Mouse (Mus musculus) neural tube, embryonic 12.5 days (tissue): ENCODE measurements around the gene Myoc. TPM values are rescaled to one million over a fixed set of nuclear protein-coding genes. Genes with fewer than 3 reads are reported as not detected.
A peak's percentile ranks its signal among the peaks of the same experiment; 100 is the strongest.

ENCODE experiments used
- ATAC-seq: fragments of 200-750 bp; cut with Nextera tagmentation; 2 replicates; pipeline ENCODE4 v1.8.0; 2017; ENCODE audit warnings: low read depth, mild to moderate bottlenecking, moderate TSS enrichment, moderate library complexity; ENCODE audit not compliant: low FRiP score
- H3K27ac ChIP-seq: fragments of 300-500 bp; sonication (generic); 2 replicates; pipeline ENCODE4 v1.5.1; 2016
- H3K27me3 ChIP-seq: fragments of 300-500 bp; sonication (generic); replicated peaks from 2 replicates; pipeline ENCODE4 v1.6.1; 2016; ENCODE audit warnings: mild to moderate bottlenecking
- H3K36me3 ChIP-seq: fragments of 300-500 bp; sonication (generic); 2 replicates; pipeline ENCODE4 v1.6.1; 2016; ENCODE audit warnings: mild to moderate bottlenecking
- H3K4me1 ChIP-seq: fragments of 300-500 bp; sonication (generic); 2 replicates; pipeline ENCODE4 v1.6.1; 2016
- H3K4me2 ChIP-seq: fragments of 300-500 bp; sonication (generic); replicated peaks from 2 replicates; pipeline ENCODE4 v1.6.1; 2016; ENCODE audit warnings: mild to moderate bottlenecking
- H3K4me3 ChIP-seq: fragments of 300-500 bp; sonication (generic); 2 replicates; pipeline ENCODE4 v1.5.1; 2016
- H3K9ac ChIP-seq: fragments of 300-500 bp; sonication (generic); 2 replicates; pipeline ENCODE4 v1.6.1; 2016; ENCODE audit warnings: mild to moderate bottlenecking
- H3K9me3 ChIP-seq: fragments of 300-500 bp; sonication (generic); 2 replicates; pipeline ENCODE4 v1.6.1; 2016; ENCODE audit warnings: mild to moderate bottlenecking
- WGBS: fragments of 180-500 bp; shearing (Covaris S2); methylation state at CpG from one replicate; pipeline ENCODE4 v1.1.7; 2016; 5-methylcytosine and 5-hydroxymethylcytosine counted together
- polyA plus RNA-seq: library from polyadenylated mRNA; unstranded; fragments of >200 nt; fragmentation: Nextera tagmentation; extraction: Ambion mirVana; gene quantifications from 2 replicates; pipeline ENCODE4 v1.2.1, GENCODE M21; 2016

The Myoc gene
- not detected in 2 replicates for polyA plus RNA-seq

DNA sequence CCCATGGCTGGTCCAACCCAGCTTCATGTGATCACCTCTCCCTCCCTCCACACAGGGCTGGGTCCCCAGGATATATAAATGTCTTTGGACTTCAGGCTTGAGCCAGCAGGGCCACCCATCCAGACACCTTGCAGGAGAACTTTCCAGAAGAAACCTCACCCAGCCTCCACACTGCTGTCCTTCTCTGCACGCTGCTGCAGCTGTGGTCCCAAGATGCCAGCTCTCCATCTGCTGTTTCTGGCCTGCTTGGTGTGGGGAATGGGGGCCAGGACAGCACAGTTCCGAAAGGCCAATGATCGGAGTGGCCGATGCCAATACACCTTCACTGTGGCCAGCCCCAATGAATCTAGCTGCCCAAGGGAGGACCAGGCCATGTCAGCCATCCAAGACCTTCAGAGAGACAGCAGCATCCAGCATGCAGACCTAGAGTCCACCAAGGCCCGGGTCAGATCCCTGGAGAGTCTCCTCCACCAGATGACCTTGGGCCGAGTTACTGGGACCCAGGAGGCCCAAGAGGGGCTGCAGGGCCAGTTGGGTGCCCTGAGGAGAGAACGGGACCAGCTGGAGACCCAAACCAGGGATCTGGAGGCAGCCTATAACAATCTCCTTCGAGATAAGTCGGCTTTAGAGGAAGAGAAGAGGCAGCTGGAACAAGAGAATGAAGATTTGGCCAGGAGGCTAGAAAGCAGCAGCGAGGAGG is at the start of gene Myoc:
Myoc (plus strand) TSS at position 105 of the 700 bp plus-strand sequence.
- 86% methylated on average over 10 of the region's 10 CpGs for WGBS

DNA sequence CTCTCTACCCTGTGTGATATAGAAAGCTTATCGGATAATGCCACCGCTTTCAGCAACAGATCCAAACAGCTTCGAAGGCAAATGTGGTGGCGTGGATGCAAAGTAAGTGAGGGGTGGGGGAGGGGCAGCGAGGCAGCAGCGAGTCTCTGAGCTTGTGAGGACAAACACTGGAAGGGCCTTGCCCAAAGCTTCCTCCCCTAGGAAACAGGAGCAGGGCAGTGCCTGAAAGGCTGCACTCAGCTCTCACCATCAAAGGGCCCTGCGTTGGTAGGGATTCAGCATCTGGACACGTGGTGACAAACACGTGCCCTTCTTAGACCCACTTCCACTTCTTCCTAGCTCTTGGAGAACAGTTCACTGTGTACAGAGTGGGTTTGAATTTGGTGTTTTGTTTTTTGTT is 49.5 kb upstream of the Myoc start:
- H3K4me1 ChIP-seq = peaks cover 3% of the 10 kb centered on the region
- no peaks in the 10 kb centered on the region for H3K27me3 ChIP-seq
- no peak overlapping the region for H3K4me3 ChIP-seq
- peak; percentile 88 for ATAC-seq
- 0 out of 2 replicates have a peak overlapping the region, but pooled peaks have one; percentile 14 for H3K4me2 ChIP-seq
- H3K9ac ChIP-seq = no peak overlapping the region
- WGBS = 10% methylated on average over 9 of the region's 9 CpGs
- no peak overlapping the region for H3K27ac ChIP-seq
- H3K9me3 ChIP-seq = no peaks in the 10 kb centered on the region
- H3K36me3 ChIP-seq = peaks cover 3% of the 10 kb centered on the region

More for the DNA sequence above, at the start of gene Myoc:
- Histone ChIP-seq H3K4me2 (no peak within 1 kb of the TSS), H3K27me3 (no peaks in the 10 kb centered on the region), H3K4me3 (no peak within 1 kb of the TSS), H3K9ac (no peak within 1 kb of the TSS), H3K36me3 (no peaks in the 10 kb centered on the region), H3K9me3 (no peaks in the 10 kb centered on the region), H3K27ac (no peak within 1 kb of the TSS), H3K4me1 (no peaks in the 10 kb centered on the region)
- no peak for ATAC-seq

DNA sequence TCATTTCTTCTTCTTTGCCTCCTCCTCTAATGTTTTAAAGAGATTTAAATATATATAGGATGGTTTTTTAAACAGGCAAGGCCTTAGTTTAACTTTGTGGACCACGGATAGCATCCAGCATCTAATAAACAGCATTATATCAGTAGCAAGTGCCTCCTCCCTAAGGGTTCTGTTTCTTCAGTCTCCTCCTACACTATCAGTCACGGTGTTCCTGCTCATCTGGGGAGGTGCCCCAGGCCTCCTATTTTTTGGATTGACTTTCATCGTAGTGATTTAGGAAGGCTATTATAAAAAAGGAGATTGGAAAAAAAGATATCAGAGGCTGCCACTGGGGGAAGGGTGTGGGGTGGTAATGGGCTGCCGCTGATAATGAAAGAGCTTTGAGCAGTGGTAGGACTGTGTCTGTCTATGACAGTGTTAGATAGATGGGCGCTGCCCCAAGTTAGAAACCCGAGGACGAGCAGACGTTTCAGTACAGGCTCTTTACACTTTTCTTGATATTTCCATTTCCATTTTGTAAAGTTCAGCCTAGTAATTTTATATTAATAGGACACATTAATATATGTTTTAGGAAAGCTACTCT is 48.4 kb upstream of the Myoc start:
- no peak overlapping the region for H3K27ac ChIP-seq
- no peaks in the 10 kb centered on the region for H3K27me3 ChIP-seq
- no peaks in the 10 kb centered on the region for H3K9me3 ChIP-seq
- ATAC-seq = peak; percentile 73; the same call in 1 of the 2 replicates
- 54% methylated on average over 8 of the region's 8 CpGs for WGBS
- H3K4me2 ChIP-seq = no peak overlapping the region
- H3K4me1 ChIP-seq = peaks cover 3% of the 10 kb centered on the region
- peaks cover 3% of the 10 kb centered on the region; the same call in 1 of the 2 replicates for H3K36me3 ChIP-seq
- H3K9ac ChIP-seq = no peak overlapping the region
- no peak overlapping the region for H3K4me3 ChIP-seq

DNA sequence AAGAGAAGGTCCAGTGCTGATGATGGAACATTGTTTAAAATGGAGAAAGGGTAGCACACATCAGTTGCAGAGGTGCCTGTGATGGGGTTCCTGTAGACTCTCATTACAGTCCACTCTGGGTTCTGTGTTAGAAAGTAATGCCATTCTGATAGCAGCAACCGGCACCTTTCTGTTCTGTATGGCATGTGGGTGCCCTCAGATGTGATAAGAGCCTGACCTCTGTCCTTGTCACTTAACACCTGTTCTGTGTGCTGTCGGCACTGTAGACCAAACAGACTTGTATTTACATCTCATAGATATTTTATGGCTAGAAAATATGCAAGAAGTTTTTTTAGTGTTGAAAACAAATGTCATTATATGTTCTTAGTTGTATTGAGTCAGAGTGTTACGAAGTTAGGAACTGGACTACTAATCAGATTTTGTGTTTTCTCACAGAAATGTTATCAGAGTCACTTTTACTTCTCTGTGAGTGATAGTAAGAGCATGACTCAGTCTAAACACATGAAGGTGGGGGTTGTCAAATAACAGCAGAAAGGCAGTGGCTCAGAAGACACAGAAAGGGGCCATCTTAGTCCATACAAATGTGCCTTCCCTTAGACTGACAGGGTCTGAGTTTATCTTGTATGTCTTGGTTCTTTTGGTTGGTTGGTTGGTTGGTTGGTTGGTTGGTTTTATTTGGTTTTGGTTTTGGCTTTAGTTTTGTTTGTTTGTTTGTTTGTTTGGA is 41.4 kb upstream of the Myoc start:
- H3K27me3 ChIP-seq = no peaks in the 10 kb centered on the region
- 92% methylated on average over 3 of the region's 3 CpGs for WGBS
- H3K4me1 ChIP-seq = peaks cover 6% of the 10 kb centered on the region; the same call in 1 of the 2 replicates
- ATAC-seq = no peak
- no peaks in the 10 kb centered on the region for H3K9me3 ChIP-seq
- H3K27ac ChIP-seq = no peak overlapping the region
- peaks cover 18% of the 10 kb centered on the region for H3K36me3 ChIP-seq
- no peak overlapping the region for H3K9ac ChIP-seq
- H3K4me2 ChIP-seq = no peak overlapping the region
- no peak overlapping the region for H3K4me3 ChIP-seq

DNA sequence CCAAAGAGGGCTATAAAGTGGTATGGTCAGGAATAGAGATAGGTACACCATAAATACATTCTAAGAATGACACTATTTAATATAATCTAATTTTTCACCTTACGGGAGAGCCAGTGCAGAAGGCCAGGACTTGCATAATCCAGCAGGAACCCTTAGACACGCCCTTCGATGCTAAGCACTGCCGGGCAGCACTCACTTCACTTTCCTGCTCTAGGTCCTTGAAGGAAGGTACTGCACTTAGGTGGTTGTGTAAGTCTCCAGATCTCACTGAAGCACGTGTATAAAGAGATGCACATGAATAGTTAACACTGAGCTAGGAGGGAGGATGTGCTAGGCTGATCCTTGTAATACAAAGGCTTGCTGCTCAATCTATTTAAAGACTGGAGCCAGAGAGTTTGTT is 39.3 kb upstream of the Myoc start:
- ATAC-seq = no peak
- Histone ChIP-seq H3K9me3 (no peaks in the 10 kb centered on the region), H3K9ac (no peak overlapping the region), H3K27ac (no peak overlapping the region), H3K27me3 (no peaks in the 10 kb centered on the region), H3K36me3 (peaks cover 18% of the 10 kb centered on the region), H3K4me3 (no peak overlapping the region), H3K4me1 (peaks cover 6% of the 10 kb centered on the region; the same call in 1 of the 2 replicates), H3K4me2 (no peak overlapping the region)
- 90% methylated on average over 5 of the region's 5 CpGs for WGBS

DNA sequence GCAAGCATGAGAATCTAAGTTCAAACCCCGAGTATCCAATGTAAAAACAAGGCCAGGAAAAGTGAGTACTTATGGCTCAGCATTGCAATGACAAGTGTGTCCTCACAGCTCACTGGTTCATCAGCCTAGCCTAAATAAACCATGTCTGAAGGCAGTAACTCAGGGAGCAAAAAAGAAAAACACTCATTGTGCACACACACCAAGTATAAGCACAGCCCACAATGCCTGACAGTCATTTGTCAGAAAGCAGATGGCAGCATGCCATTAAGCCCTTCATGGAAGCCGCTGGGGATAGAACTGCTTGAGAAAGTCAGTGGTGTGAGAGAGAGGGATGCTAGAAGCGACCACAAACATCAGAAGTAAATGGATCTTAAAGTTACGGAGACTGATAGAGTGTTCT is 37.7 kb upstream of the Myoc start:
- no peak overlapping the region for H3K4me3 ChIP-seq
- H3K4me2 ChIP-seq = no peak overlapping the region
- no peaks in the 10 kb centered on the region for H3K9me3 ChIP-seq
- H3K27me3 ChIP-seq = no peaks in the 10 kb centered on the region
- ATAC-seq = peak; percentile 86
- H3K36me3 ChIP-seq = peaks cover 13% of the 10 kb centered on the region
- WGBS = 26% methylated on average over 4 of the region's 4 CpGs
- no peak overlapping the region for H3K9ac ChIP-seq
- H3K27ac ChIP-seq = no peak overlapping the region
- peaks cover 6% of the 10 kb centered on the region; the same call in 1 of the 2 replicates for H3K4me1 ChIP-seq

DNA sequence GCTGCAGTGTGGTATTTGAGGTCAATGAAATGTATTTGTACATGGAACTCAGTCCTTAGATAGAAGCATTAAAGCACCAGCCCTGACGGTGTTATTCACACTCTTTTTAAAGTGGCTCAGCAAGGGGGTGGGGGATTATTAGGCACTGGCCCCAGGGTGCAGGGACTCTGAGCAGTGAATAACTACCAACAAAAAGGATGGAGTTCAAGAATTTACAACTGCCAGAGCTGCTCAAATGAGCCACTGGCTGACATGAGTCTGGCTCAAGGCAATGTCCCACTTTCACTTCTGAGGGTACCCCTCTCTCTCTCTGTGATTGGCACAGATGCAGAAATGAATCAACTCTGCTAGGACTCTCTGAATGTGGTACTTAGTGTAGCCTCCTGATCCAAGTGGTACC is 30.8 kb upstream of the Myoc start:
- Histone ChIP-seq H3K27ac (no peak overlapping the region), H3K4me2 (no peak overlapping the region), H3K4me3 (no peak overlapping the region), H3K4me1 (no peaks in the 10 kb centered on the region), H3K9me3 (no peaks in the 10 kb centered on the region), H3K36me3 (no peaks in the 10 kb centered on the region), H3K27me3 (no peaks in the 10 kb centered on the region), H3K9ac (no peak overlapping the region)
- WGBS = 11% methylated on average over 1 of the region's 1 CpGs
- no peak for ATAC-seq

DNA sequence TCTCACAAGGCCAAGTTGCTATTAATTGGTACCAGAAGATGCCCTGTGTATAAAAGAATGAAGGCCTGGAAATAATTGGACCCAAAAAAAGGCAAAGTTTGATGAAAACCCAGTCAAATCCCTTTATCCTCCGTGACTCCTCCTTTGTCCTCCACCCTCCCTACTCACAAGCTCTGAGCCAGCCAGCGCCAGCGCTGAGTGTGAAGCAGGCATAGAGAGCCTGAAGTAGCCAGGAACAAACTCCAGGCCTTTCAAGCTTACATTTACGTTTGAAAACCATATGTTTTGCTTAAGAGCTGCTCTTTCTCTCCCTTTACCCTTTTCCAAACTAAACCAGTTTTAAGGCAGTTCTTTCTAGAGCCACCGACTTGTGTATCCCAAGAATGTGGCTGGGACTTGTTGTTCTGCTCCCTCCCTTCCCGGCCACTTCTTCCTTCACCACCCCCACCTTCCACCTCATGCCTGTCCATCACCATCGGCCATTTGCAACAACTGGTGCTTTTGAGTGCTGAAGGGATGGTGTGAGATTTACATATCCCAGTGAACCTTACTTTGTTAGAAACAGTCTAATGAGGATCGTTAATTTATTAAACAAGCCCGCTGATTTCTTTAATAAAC is 29.2 kb upstream of the Myoc start:
- Histone ChIP-seq H3K9me3 (no peaks in the 10 kb centered on the region), H3K4me1 (no peaks in the 10 kb centered on the region), H3K9ac (no peak overlapping the region), H3K27ac (no peak overlapping the region; the same call in 1 of the 2 replicates), H3K36me3 (no peaks in the 10 kb centered on the region), H3K4me3 (no peak overlapping the region), H3K4me2 (no peak overlapping the region), H3K27me3 (no peaks in the 10 kb centered on the region)
- WGBS = 46% methylated on average over 9 of the region's 9 CpGs
- no peak for ATAC-seq

DNA sequence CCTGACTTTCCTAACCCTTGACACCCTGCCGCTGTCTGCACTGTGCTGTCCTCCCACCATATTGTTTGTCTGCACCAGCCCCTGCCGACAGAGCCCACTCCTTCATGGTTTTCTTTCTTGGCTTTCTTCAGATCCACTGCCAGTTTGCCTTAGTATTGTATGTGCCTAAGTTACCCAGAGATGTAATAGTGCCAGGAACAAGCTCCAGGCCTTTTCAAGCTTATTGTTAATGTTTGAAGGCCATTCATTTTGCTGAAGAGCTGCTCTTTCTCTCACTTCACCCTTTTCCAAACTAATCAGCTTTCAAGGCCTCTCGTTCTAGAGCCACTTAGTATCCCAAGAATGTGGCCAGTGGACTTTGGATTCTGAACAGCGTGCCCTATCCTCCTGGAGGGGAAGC is 27.8 kb upstream of the Myoc start:
- no peaks in the 10 kb centered on the region for H3K27me3 ChIP-seq
- no peak overlapping the region for H3K27ac ChIP-seq
- 63% methylated on average over 4 of the region's 4 CpGs for WGBS
- no peaks in the 10 kb centered on the region for H3K4me1 ChIP-seq
- no peak for ATAC-seq
- H3K4me2 ChIP-seq = no peak overlapping the region
- H3K9ac ChIP-seq = no peak overlapping the region
- no peaks in the 10 kb centered on the region for H3K9me3 ChIP-seq
- no peaks in the 10 kb centered on the region for H3K36me3 ChIP-seq
- H3K4me3 ChIP-seq = no peak overlapping the region

DNA sequence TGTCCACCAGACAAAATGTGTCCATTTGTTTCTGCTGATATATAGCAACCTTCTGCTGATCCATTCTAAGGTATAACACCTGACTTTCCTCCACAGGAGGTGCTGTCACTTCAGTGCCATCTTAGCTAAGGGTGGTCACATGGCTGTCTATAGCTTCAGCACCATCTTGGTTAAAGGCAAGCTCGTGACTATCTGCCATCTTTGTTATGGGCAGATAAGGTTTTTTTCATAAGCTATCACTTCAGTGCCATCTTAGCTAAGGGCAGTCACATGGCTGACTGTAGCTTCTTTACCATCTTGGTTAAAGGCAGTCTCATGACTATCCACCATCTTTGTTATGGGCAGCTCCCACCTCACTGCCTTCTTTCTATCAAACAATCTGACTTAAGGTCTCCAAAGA is 23.4 kb upstream of the Myoc start:
- H3K36me3 ChIP-seq = no peaks in the 10 kb centered on the region
- ATAC-seq = peak; percentile 91
- no peak overlapping the region for H3K9ac ChIP-seq
- no peak overlapping the region for H3K4me3 ChIP-seq
- no peak overlapping the region for H3K4me2 ChIP-seq
- WGBS = 86% methylated on average over 1 of the region's 1 CpGs
- H3K27ac ChIP-seq = no peak overlapping the region
- no peaks in the 10 kb centered on the region for H3K9me3 ChIP-seq
- no peaks in the 10 kb centered on the region for H3K27me3 ChIP-seq
- H3K4me1 ChIP-seq = no peaks in the 10 kb centered on the region

DNA sequence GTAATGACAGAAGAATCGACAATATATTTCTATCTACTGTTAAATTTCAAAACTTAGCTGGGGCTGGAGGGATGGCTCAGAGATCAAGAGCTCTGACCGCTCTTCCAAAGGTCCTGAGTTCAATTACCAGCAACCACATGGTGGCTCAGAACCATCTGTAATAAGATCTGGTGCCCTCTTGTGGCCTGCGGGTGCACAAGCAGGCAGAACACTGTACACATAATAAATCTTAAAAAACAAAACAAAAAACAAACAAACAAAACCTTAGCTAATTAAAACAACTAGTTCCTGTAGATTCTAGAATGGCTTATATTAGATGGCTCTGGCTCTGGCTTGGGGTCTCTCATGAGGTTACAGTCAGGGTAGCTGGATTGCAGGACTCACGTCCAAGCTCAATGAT is 18.5 kb upstream of the Myoc start:
- no peak overlapping the region for H3K4me3 ChIP-seq
- ATAC-seq = no peak
- 69% methylated on average over 4 of the region's 4 CpGs for WGBS
- no peak overlapping the region for H3K4me2 ChIP-seq
- no peaks in the 10 kb centered on the region for H3K27me3 ChIP-seq
- no peaks in the 10 kb centered on the region for H3K9me3 ChIP-seq
- H3K36me3 ChIP-seq = no peaks in the 10 kb centered on the region
- no peak overlapping the region for H3K27ac ChIP-seq
- no peak overlapping the region for H3K9ac ChIP-seq
- peaks cover 7% of the 10 kb centered on the region; the same call in 1 of the 2 replicates for H3K4me1 ChIP-seq

DNA sequence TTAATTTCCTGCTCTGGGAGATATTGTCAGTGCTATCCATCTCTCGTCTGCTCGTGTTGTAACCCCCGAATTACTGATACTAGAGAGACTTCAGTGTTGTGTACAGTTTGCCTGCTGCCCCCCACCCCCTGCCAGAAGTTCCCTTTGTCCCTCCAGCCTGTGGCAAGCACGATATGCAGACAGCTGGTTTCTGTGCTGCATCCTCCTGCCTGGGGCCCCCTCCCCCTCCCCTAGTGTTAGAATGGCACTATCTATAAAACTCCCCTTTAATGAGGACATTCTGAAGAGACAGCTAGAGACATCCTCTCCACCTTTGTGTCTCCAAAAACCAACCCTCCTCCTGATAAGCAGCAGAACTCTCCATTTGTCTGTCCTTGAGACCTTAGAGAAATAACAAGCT is 15.1 kb upstream of the Myoc start:
- Histone ChIP-seq H3K9ac (no peak overlapping the region), H3K27ac (no peak overlapping the region), H3K4me3 (no peak overlapping the region), H3K27me3 (no peaks in the 10 kb centered on the region), H3K4me2 (no peak overlapping the region), H3K9me3 (no peaks in the 10 kb centered on the region), H3K4me1 (peaks cover 7% of the 10 kb centered on the region; the same call in 1 of the 2 replicates), H3K36me3 (no peaks in the 10 kb centered on the region)
- peak; percentile 72 for ATAC-seq
- 11% methylated on average over 4 of the region's 4 CpGs for WGBS
